Mouse (Mus musculus): ENCODE measurements around the gene Stip1. TPM values are rescaled to one million over a fixed set of nuclear protein-coding genes. Genes with fewer than 3 reads are reported as not detected.
"Not testable (repeated sequence)": the region's sequence is repeated elsewhere in the genome, so short reads cannot be mapped to it uniquely, and the experiment has no call there.

The Stip1 gene
- polyA plus RNA-seq, 1 experiment = 27.4 TPM

DNA sequence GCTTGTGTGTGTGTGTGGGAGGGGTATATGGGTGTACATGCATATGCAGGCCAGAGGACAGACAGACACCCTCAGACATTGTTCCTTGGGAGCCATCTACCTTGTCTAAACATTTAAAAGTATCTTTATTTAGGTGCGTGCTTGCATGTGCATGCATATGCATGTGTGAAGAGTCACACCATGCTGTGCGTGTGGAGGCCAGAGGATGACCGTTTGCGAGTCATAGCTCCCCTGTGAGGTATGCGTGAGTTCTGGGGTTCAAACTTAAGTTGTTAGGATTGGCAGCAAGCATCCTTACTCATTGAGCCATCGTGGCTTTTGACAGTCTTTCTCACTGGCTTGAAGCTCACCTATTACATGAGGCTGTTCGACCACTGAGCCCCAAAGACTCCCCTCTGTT, 38.5 kb upstream of the Stip1 start:
- no peaks in the 10 kb centered on the region for H3K27me3 ChIP-seq (ENCODE audit: control insufficient read depth, insufficient read depth, low read length)
- TF ChIP-seq CTCF (IDR thresholded peaks at IDR 0.05; ENCODE audit: extremely low read depth, insufficient read depth, insufficient read length, insufficient replicate concordance) = no peak
- TF ChIP-seq POLR2A (IDR thresholded peaks at IDR 0.05; ENCODE audit: low read depth, low read length) = no peak
- DNase-seq (ENCODE audit: low read depth in 1 of 2, low spot score in 2 of 2) = no peak

DNA sequence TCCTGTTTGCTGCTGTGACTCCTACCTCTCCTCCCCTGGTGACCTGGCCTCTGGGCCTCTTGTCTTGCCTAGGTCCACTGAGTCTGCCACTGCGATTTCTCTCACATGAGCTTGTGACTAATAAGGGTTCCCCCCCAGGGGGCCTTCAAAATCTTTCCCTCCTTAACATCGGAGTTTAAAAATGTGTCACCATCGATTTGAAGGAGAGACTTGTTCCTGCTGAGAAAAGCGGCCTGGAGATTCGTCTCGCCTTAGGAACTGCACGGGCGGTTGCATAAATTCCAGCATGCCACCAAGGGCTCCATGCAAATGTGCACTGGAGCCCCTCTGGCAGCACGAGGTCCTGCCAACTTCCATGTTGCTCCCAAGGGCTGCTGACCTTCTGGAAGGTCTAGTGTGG, 37.9 kb upstream of the Stip1 start:
- Histone ChIP-seq H3K36me3 (ENCODE audit: control insufficient read depth, insufficient read depth, low read length) (no peaks in the 10 kb centered on the region), H3K4me3 (ENCODE audit: extremely low read depth, insufficient read depth, insufficient read length) (no peak overlapping the region), H3K27me3 (ENCODE audit: control insufficient read depth, insufficient read depth, low read length) (no peaks in the 10 kb centered on the region), H3K4me1 (ENCODE audit: control insufficient read depth, insufficient read depth, insufficient read length) (no peaks in the 10 kb centered on the region), H3K27ac (ENCODE audit: insufficient read depth, low read length) (no peak overlapping the region)
- TF ChIP-seq POLR2A (IDR thresholded peaks at IDR 0.05; ENCODE audit: low read depth, low read length) (no peak), CTCF (IDR thresholded peaks at IDR 0.05; ENCODE audit: extremely low read depth, insufficient read depth, insufficient read length, insufficient replicate concordance) (no peak)
- 80% methylated on average over 9 of the region's 9 CpGs for WGBS
- DNase-seq (ENCODE audit: low read depth in 1 of 2, low spot score in 2 of 2) = no peak

More for the DNA sequence above, 38.5 kb upstream of the Stip1 start:
- WGBS = 92% methylated on average over 7 of the region's 7 CpGs
- H3K36me3 ChIP-seq (ENCODE audit: control insufficient read depth, insufficient read depth, low read length) = no peaks in the 10 kb centered on the region
- no peak overlapping the region for H3K27ac ChIP-seq (ENCODE audit: insufficient read depth, low read length)
- no peak overlapping the region for H3K4me3 ChIP-seq (ENCODE audit: extremely low read depth, insufficient read depth, insufficient read length)
- no peaks in the 10 kb centered on the region for H3K4me1 ChIP-seq (ENCODE audit: control insufficient read depth, insufficient read depth, insufficient read length)

DNA sequence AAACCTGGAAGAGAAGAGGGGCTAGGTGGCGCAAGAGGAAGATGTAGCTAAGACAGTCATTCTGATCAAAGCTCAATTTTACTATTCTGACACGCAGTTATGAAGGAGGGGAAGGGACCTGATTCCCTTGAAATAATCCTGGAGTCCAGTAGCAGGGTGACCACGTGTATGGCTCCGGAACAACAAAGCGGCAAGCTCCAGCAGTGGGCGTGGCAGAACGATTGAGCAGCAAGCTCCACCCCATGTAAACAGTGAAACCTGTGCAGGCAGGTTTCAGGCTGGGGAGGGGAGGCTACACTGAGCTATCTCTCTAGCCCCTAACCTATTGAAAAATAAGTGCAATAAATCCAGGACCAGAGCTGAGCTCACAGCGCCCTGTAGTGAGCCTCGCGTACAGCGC, 35.6 kb upstream of the Stip1 start:
- 95% methylated on average over 11 of the region's 11 CpGs for WGBS
- not testable (repeated sequence) for H3K36me3 ChIP-seq (ENCODE audit: control insufficient read depth, insufficient read depth, low read length); DNase-seq (ENCODE audit: low read depth in 1 of 2, low spot score in 2 of 2); H3K27ac ChIP-seq (ENCODE audit: insufficient read depth, low read length); H3K4me3 ChIP-seq (ENCODE audit: extremely low read depth, insufficient read depth, insufficient read length); H3K4me1 ChIP-seq (ENCODE audit: control insufficient read depth, insufficient read depth, insufficient read length); H3K27me3 ChIP-seq (ENCODE audit: control insufficient read depth, insufficient read depth, low read length)

DNA sequence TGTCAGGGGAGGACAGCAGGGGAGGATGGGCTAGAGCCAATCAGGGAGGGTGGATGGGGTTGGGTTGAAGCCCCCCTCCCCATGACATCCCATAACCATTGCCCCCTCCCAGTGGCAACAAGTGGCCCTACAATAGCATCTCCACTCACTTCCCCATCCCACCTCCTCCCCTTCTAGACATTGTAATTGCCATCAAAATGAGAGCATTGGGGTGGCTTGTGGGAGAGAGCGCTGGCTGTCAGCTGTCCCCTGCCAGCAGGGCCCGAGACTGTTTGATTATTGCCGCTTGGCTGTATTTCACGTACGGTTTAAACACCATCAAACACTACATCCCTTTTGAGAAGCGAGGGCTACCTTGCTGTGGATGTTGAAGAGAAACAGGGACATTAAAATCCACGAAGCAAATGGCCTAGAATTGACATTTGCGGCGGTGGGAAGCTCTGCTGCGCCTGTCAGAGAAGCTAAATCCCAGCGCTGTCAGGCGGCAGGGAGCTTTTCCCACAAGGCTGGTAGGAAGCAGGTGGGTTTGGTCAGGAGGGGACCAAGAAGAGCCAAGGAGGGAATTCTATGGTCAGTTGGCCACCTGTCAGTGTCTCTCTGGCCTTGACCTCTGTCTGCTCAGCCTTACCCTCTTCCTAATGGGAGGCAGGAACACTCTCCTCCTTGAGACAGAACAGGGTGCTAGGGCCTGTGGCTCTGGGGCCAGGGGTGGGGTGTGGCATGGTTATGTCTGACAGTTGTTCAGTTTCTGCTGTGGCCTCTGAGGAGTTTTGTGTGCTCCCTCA, 34.4 kb upstream of the Stip1 start:
- Histone ChIP-seq H3K4me1 (ENCODE audit: control insufficient read depth, insufficient read depth, insufficient read length) (no peaks in the 10 kb centered on the region), H3K27me3 (ENCODE audit: control insufficient read depth, insufficient read depth, low read length) (no peaks in the 10 kb centered on the region), H3K4me3 (ENCODE audit: extremely low read depth, insufficient read depth, insufficient read length) (no peak overlapping the region), H3K36me3 (ENCODE audit: control insufficient read depth, insufficient read depth, low read length) (no peaks in the 10 kb centered on the region), H3K27ac (ENCODE audit: insufficient read depth, low read length) (no peak overlapping the region)
- no peak for TF ChIP-seq POLR2A (IDR thresholded peaks at IDR 0.05; ENCODE audit: low read depth, low read length)
- no peak for TF ChIP-seq CTCF (IDR thresholded peaks at IDR 0.05; ENCODE audit: extremely low read depth, insufficient read depth, insufficient read length, insufficient replicate concordance)
- WGBS = 95% methylated on average over 12 of the region's 12 CpGs
- DNase-seq (ENCODE audit: low read depth in 1 of 2, low spot score in 2 of 2) = no peak

DNA sequence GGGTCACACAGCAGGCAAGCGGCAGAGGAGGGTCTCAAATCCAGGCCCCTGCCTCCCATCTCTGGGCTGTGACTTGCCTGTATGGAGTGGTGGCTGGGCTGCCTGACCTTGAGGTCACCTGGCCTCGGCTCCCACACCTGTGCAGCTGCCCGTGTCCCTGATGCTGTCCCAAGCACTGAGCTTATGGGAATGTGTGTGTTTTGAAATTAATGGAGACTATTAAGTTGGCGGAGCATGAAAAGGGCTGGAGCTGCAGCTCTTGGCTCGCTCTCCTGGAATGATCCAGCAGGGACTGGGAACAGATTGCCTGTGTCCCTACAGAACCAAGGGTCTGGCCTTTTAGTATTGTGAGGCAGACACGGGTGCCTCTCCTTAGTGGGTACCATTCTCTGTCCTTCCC, 32.5 kb upstream of the Stip1 start:
- Histone ChIP-seq H3K4me3 (ENCODE audit: extremely low read depth, insufficient read depth, insufficient read length) (no peak overlapping the region), H3K27ac (ENCODE audit: insufficient read depth, low read length) (no peak overlapping the region), H3K36me3 (ENCODE audit: control insufficient read depth, insufficient read depth, low read length) (no peaks in the 10 kb centered on the region), H3K27me3 (ENCODE audit: control insufficient read depth, insufficient read depth, low read length) (no peaks in the 10 kb centered on the region), H3K4me1 (ENCODE audit: control insufficient read depth, insufficient read depth, insufficient read length) (no peaks in the 10 kb centered on the region)
- no peak for DNase-seq (ENCODE audit: low read depth in 1 of 2, low spot score in 2 of 2)
- 82% methylated on average over 6 of the region's 6 CpGs for WGBS
- TF ChIP-seq POLR2A (IDR thresholded peaks at IDR 0.05; ENCODE audit: low read depth, low read length) (no peak), CTCF (IDR thresholded peaks at IDR 0.05; ENCODE audit: extremely low read depth, insufficient read depth, insufficient read length, insufficient replicate concordance) (no peak)

DNA sequence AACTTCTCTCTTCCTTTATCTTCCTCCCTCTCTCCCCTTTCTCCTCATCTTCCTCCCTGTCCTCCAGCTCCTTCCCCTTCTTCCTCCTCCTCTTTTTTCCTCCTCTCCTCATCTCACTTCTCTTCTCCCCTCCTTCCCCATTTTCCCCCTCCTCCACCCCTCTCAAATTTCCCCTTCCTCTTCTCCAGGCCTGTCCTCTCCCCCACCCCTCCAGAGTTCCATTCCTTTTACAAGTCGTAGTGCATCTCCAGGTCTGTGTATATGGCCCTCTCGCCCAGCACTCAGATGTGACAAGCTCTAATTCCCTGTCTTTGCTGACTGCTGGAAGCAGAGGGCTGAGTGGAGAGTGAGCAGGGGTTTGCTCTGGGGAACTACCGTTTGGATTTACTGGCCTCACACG, 31.0 kb upstream of the Stip1 start:
- no peak for TF ChIP-seq CTCF (IDR thresholded peaks at IDR 0.05; ENCODE audit: extremely low read depth, insufficient read depth, insufficient read length, insufficient replicate concordance)
- no peak for TF ChIP-seq POLR2A (IDR thresholded peaks at IDR 0.05; ENCODE audit: low read depth, low read length)
- H3K27me3 ChIP-seq (ENCODE audit: control insufficient read depth, insufficient read depth, low read length) = no peaks in the 10 kb centered on the region

More for the DNA sequence above, 31.0 kb upstream of the Stip1 start:
- WGBS = 71% methylated on average over 4 of the region's 4 CpGs
- Histone ChIP-seq H3K4me3 (ENCODE audit: extremely low read depth, insufficient read depth, insufficient read length) (no peak overlapping the region), H3K4me1 (ENCODE audit: control insufficient read depth, insufficient read depth, insufficient read length) (peaks cover 4% of the 10 kb centered on the region; the same call in 1 of the 2 replicates), H3K27ac (ENCODE audit: insufficient read depth, low read length) (no peak overlapping the region), H3K36me3 (ENCODE audit: control insufficient read depth, insufficient read depth, low read length) (no peaks in the 10 kb centered on the region)
- no peak for DNase-seq (ENCODE audit: low read depth in 1 of 2, low spot score in 2 of 2)

Measured in spleen, adult 2 months (tissue).